Mouse (Mus musculus): ENCODE results near the gene Ccdc185.

Gene Ccdc185

GRCm38 (mm10) chr1:182735891-182736290 is 13.1 kb downstream of the Ccdc185 start:
- no peak for DNase-seq

- DNase-seq: no peak
Measured at GRCm38 (mm10) chr1:182732695-182733094, 16.3 kb downstream of the Ccdc185 start.

GRCm38 (mm10) chr1:182729002-182729401 is 20.0 kb downstream of the Ccdc185 start:
- no peak for DNase-seq

- no peak for DNase-seq
Measured at GRCm38 (mm10) chr1:182727541-182727940, 21.4 kb downstream of the Ccdc185 start.

- no peak for DNase-seq
Measured at GRCm38 (mm10) chr1:182714236-182714935, 34.6 kb downstream of the Ccdc185 start.

- DNase-seq: no peak
Measured at GRCm38 (mm10) chr1:182711360-182711933, 37.5 kb downstream of the Ccdc185 start.

- DNase-seq: no peak
Measured at GRCm38 (mm10) chr1:182707459-182707858, 41.5 kb downstream of the Ccdc185 start.

GRCm38 (mm10) chr1:182704882-182705281 is 44.1 kb downstream of the Ccdc185 start:
- DNase-seq: no peak

- no peak for DNase-seq
Measured at GRCm38 (mm10) chr1:182699392-182700347, 49.3 kb downstream of the Ccdc185 start.

All from cerebellum, adult 9-10 months (tissue).